Mouse (Mus musculus) ES-Bruce4 (cell line): ENCODE data around the gene Treml1.

Source experiments
- CTCF ChIP-seq: IDR thresholded peaks from one replicate; pipeline ENCODE4 v1.8.1; 2011; ENCODE audit warnings: low read depth, low read length
- EP300 ChIP-seq: IDR thresholded peaks from 2 replicates; pipeline ENCODE4 v1.6.1; 2011; ENCODE audit warnings: low read depth, low read length; ENCODE audit not compliant: insufficient read depth
- POLR2A ChIP-seq: IDR thresholded peaks from one replicate; pipeline ENCODE4 v1.8.1; 2011; ENCODE audit warnings: low read length; ENCODE audit not compliant: insufficient read depth

GRCm38 (mm10) chr17:48325093-48325492, 34.6 kb upstream of the Treml1 start:
- TF ChIP-seq CTCF: no peak
- TF ChIP-seq POLR2A: no peak
- no peak for TF ChIP-seq EP300
